Mouse (Mus musculus) C2C12 (cell line): ENCODE measurements around the gene Pou3f4. TPM values are rescaled to one million over a fixed set of nuclear protein-coding genes. Genes with fewer than 3 reads are reported as not detected.

Source experiments
- H3K27me3 ChIP-seq: one replicate; pipeline ENCODE4 v1.6.1; 2011; ENCODE audit not compliant: control insufficient read depth, insufficient read depth, insufficient read length
- H3K36me3 ChIP-seq: one replicate; pipeline ENCODE4 v1.6.1; 2011; ENCODE audit not compliant: control insufficient read depth, insufficient read depth
- H3K4me3 ChIP-seq: one replicate; pipeline ENCODE4 v1.5.1; 2011; ENCODE audit warnings: mild to moderate bottlenecking, control low read depth; ENCODE audit not compliant: poor library complexity, insufficient read depth, severe bottlenecking
- H3K79me2 ChIP-seq: one replicate; pipeline ENCODE4 v1.6.1; 2011; ENCODE audit not compliant: control insufficient read depth, insufficient read depth
- H3K79me3 ChIP-seq: one replicate; pipeline ENCODE4 v1.6.1; 2011; ENCODE audit warnings: low read depth, control low read depth
- H3ac ChIP-seq: one replicate; pipeline ENCODE3; 2011; ENCODE audit warnings: low read depth; ENCODE audit not compliant: control insufficient read depth, insufficient read length
- CEBPB ChIP-seq: IDR thresholded peaks from one replicate; pipeline ENCODE4 v1.6.1; 2011; ENCODE audit warnings: low read depth, mild to moderate bottlenecking, control low read depth, moderate library complexity
- CTCF ChIP-seq: IDR thresholded peaks from one replicate; pipeline ENCODE4 v1.5.1; 2011; ENCODE audit not compliant: control insufficient read depth, insufficient read depth, insufficient read length
- FOSL1 ChIP-seq: IDR thresholded peaks from one replicate; pipeline ENCODE4 v1.8.0; 2011; ENCODE audit warnings: mild to moderate bottlenecking, low read length; ENCODE audit not compliant: poor library complexity, insufficient read depth, severe bottlenecking
- MAX ChIP-seq: IDR thresholded peaks from one replicate; pipeline ENCODE4 v1.6.1; 2011; ENCODE audit warnings: mild to moderate bottlenecking, control low read depth
- MYOD1 ChIP-seq: IDR thresholded peaks from one replicate; pipeline ENCODE4 v1.6.1; 2011; ENCODE audit warnings: low read depth; ENCODE audit not compliant: control insufficient read depth, insufficient read length
- MYOG ChIP-seq: IDR thresholded peaks from one replicate; pipeline ENCODE4 v1.6.1; 2011; ENCODE audit not compliant: control insufficient read depth, insufficient read length; ENCODE audit errors: extremely low read depth
- USF1 ChIP-seq: IDR thresholded peaks from one replicate; pipeline ENCODE4 v1.6.1; 2011; ENCODE audit warnings: low read depth, mild to moderate bottlenecking, control low read depth, moderate library complexity
- polyA plus RNA-seq: library from polyadenylated mRNA; unstranded; fragments of >200 nt; fragmentation: generic; extraction: Trizol; gene quantifications from one replicate; pipeline ENCODE4 v1.2.1, GENCODE M21; 2012; ENCODE audit warnings: missing spikeins

The Pou3f4 gene
- polyA plus RNA-seq, 1 experiment = not detected

DNA sequence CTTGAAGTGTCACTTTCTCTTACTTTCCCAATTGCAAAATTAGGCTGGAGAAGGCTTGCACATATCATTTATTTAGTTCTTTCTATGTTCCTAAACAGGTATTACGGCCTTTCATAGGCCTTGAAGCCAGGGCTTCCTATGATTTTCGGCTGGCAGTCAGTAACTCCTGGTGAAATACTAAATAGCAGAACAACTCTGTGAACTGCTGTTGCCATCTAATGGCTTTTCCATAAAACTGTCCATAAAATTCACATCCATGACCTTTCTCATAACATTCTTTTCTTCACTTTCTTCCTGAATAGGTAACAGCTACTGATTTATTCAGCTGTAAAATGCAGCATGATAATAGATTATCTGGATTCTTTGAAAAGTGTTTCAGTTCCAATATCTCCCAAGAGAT, 23.4 kb downstream of the Pou3f4 start:
- Histone ChIP-seq H3K4me3 (no peak overlapping the region), H3K79me2 (no peaks in the 10 kb centered on the region), H3ac (no peak overlapping the region), H3K79me3 (no peaks in the 10 kb centered on the region), H3K36me3 (no peaks in the 10 kb centered on the region), H3K27me3 (no peaks in the 10 kb centered on the region)
- TF ChIP-seq USF1 = no peak
- no peak for TF ChIP-seq MYOG
- no peak for TF ChIP-seq CEBPB
- TF ChIP-seq FOSL1 = no peak
- no peak for TF ChIP-seq MAX
- no peak for TF ChIP-seq CTCF
- TF ChIP-seq MYOD1 = no peak

DNA sequence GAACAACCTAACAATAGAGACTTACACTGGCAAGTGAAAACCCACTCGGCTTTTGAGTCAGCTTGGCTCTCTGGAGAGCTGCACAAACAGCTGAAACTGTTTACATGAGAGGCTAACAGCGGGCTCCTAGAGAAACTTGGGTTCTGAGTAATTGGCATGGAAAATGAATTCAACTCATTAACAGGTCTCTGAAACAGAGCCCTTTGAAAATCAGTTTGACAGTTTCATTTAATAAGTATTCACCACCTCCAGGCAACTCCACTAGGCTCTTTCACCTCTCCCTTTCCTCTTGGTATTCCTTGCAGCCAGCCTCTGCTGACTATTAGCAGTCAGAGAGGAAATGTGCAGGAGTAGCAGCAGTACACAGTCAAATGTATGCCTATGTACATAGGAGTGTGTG, 37.2 kb downstream of the Pou3f4 start:
- TF ChIP-seq CEBPB (no peak), USF1 (no peak), MYOG (no peak), FOSL1 (no peak), MAX (no peak), MYOD1 (no peak), CTCF (no peak)

More for the DNA sequence above, 37.2 kb downstream of the Pou3f4 start:
- H3K4me3 ChIP-seq = no peak overlapping the region
- no peaks in the 10 kb centered on the region for H3K27me3 ChIP-seq
- H3K36me3 ChIP-seq = no peaks in the 10 kb centered on the region
- H3K79me2 ChIP-seq = no peaks in the 10 kb centered on the region
- H3ac ChIP-seq = no peak overlapping the region
- no peaks in the 10 kb centered on the region for H3K79me3 ChIP-seq
